Mouse (Mus musculus) c-Kit-positive CD71-negative TER-119-negative erythroid progenitor cells, embryonic 14.5 days (primary cell): Measurements from ENCODE around the gene A430005L14Rik.
"Not testable (repeated sequence)": the region's sequence is repeated elsewhere in the genome, so short reads cannot be mapped to it uniquely, and the experiment has no call there.

Experiments
- DNase-seq: peaks from one replicate; pipeline ENCODE4 v3.0.0-alpha.2; 2013; ENCODE audit warnings: low read depth

Gene A430005L14Rik

GRCm38 (mm10) chr4:153956569-153957405, at the start of gene A430005L14Rik:
A430005L14Rik (plus strand) TSS chr4:153957237.
- DNase-seq, result peak; percentile 87

GRCm38 (mm10) chr4:153907573-153907972, 49.5 kb upstream of the A430005L14Rik start:
- DNase-seq, result peak; percentile 37

GRCm38 (mm10) chr4:153913635-153914034, 43.4 kb upstream of the A430005L14Rik start:
- DNase-seq, result no peak

- no peak for DNase-seq
Observed at GRCm38 (mm10) chr4:153917773-153918500, 39.1 kb upstream of the A430005L14Rik start.

- no peak for DNase-seq
Observed at GRCm38 (mm10) chr4:153920517-153921233, 36.4 kb upstream of the A430005L14Rik start.

GRCm38 (mm10) chr4:153922090-153922489, 34.9 kb upstream of the A430005L14Rik start:
- DNase-seq, result not testable (repeated sequence)

GRCm38 (mm10) chr4:153928772-153929299, 28.2 kb upstream of the A430005L14Rik start:
- no peak for DNase-seq

GRCm38 (mm10) chr4:153929425-153929824, 27.6 kb upstream of the A430005L14Rik start:
- DNase-seq, result no peak

- no peak for DNase-seq
Observed at GRCm38 (mm10) chr4:153929921-153930320, 27.1 kb upstream of the A430005L14Rik start.

GRCm38 (mm10) chr4:153943243-153943642, 13.8 kb upstream of the A430005L14Rik start:
- no peak for DNase-seq

- no peak for DNase-seq
Observed at GRCm38 (mm10) chr4:153944261-153944660, 12.8 kb upstream of the A430005L14Rik start.

- DNase-seq, result no peak
Observed at GRCm38 (mm10) chr4:153945741-153946140, 11.3 kb upstream of the A430005L14Rik start.

- DNase-seq, result no peak
Observed at GRCm38 (mm10) chr4:153950372-153950771, 6.7 kb upstream of the A430005L14Rik start.

- no peak for DNase-seq
Observed at GRCm38 (mm10) chr4:153951150-153951549, 5.9 kb upstream of the A430005L14Rik start.

- DNase-seq, result no peak
Observed at GRCm38 (mm10) chr4:153951692-153952091, 5.3 kb upstream of the A430005L14Rik start.

- DNase-seq, result no peak
Observed at GRCm38 (mm10) chr4:153955651-153956050, 1.4 kb upstream of the A430005L14Rik start.

GRCm38 (mm10) chr4:153957444-153958250, 610 bp downstream of the A430005L14Rik start:
- DNase-seq, result no peak

GRCm38 (mm10) chr4:153962631-153963030, 5.6 kb downstream of the A430005L14Rik start:
- no peak for DNase-seq

GRCm38 (mm10) chr4:153966651-153967050, 9.6 kb downstream of the A430005L14Rik start:
- no peak for DNase-seq

- no peak for DNase-seq
Observed at GRCm38 (mm10) chr4:153967556-153967955, 10.5 kb downstream of the A430005L14Rik start.

- DNase-seq, result no peak
Observed at GRCm38 (mm10) chr4:153968063-153968462, 11.0 kb downstream of the A430005L14Rik start.
